9 mouse cellular contexts compared by ENCODE assay signal in the genomic region with DNA sequence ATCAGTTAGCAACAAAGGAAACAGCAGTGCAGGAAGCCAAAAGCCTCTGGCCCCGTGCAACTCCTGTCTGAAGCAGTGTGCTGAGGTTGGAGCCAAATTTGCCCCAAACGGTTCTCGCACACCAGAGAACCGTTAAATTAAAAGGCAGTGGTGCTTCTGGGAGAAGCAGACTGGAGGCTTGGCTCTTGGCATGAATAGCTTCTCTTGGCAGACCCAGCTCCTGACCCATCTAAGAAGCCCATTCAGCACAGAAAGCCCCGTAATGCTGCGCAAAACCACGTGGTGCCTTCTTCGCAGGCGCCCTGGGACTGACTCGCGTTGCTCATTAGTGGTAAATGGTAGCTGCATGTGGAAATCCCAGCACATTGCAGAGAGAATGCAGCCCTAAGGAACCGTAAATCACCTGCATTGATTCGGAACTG.
A peak's percentile ranks its signal among the peaks of the same experiment; 100 is the strongest.
DNase-seq lines count a peak whose midpoint lies in the region; ATAC-seq lines count a peak whose summit lies in the region.
"Had no signal": no experiment of that assay in that cellular context is flagged by ENCODE, and none has a peak within 500 bp of the region (broad histone marks: within the 10 kb centered on the region; RNA-seq: fewer than 3 reads in every experiment).

No protein-coding gene starts in this region.

- no peaks in the 10 kb centered on the region for H3K27me3 ChIP-seq in forebrain, embryonic 14.5 days (replicated peaks; ENCODE audit: control insufficient read depth, insufficient read depth, low read length)
- H3K27me3 ChIP-seq in forebrain, embryonic 10.5 days (ENCODE audit: poor library complexity, severe bottlenecking) = no peaks in the 10 kb centered on the region
- peaks cover 5% of the 10 kb centered on the region; the same call in 1 of the 2 replicates for H3K27me3 ChIP-seq in neural tube, embryonic 15.5 days (replicated peaks)
- no peaks in the 10 kb centered on the region for H3K27me3 ChIP-seq in heart, embryonic 10.5 days (ENCODE audit: insufficient read depth, poor library complexity, severe bottlenecking)
- H3K27me3 ChIP-seq: liver, embryonic 13.5 days had no signal

- H3K4me2 ChIP-seq in forebrain, embryonic 14.5 days (ENCODE audit: low read length) = no peak overlapping the region
- H3K4me2 ChIP-seq in neural tube, embryonic 15.5 days = peak overlapping the region; percentile 59
- H3K4me2 ChIP-seq: liver, embryonic 13.5 days had no signal

- H3K9ac ChIP-seq in forebrain, embryonic 14.5 days (ENCODE audit: low read length) = no peak overlapping the region
- peak overlapping the region; percentile 30; the same call in 1 of the 2 replicates for H3K9ac ChIP-seq in neural tube, embryonic 15.5 days (replicated peaks)
- H3K9ac ChIP-seq: liver, embryonic 13.5 days had no signal

- no peak overlapping the region for H3K4me3 ChIP-seq in forebrain, embryonic 14.5 days (ENCODE audit: low read depth, low read length)
- H3K4me3 ChIP-seq in forebrain, embryonic 10.5 days = no peak overlapping the region
- H3K4me3 ChIP-seq in neural tube, embryonic 15.5 days (replicated peaks) = peak overlapping the region; percentile 28
- no peak overlapping the region for H3K4me3 ChIP-seq in heart, embryonic 10.5 days
- H3K4me3 ChIP-seq: liver, embryonic 13.5 days had no signal

- H3K36me3 ChIP-seq in forebrain, embryonic 14.5 days (ENCODE audit: control insufficient read depth, insufficient read depth, low read length) = no peaks in the 10 kb centered on the region
- no peaks in the 10 kb centered on the region for H3K36me3 ChIP-seq in forebrain, embryonic 10.5 days (replicated peaks)
- no peaks in the 10 kb centered on the region for H3K36me3 ChIP-seq in neural tube, embryonic 15.5 days
- H3K36me3 ChIP-seq in heart, embryonic 10.5 days = no peaks in the 10 kb centered on the region
- H3K36me3 ChIP-seq: liver, embryonic 13.5 days had no signal

- peak; percentile 80 for DNase-seq in forebrain, embryonic 14.5 days (ENCODE audit: low spot score)
- DNase-seq in forebrain, embryonic 10.5 days (ENCODE audit: extremely low spot score, low spot score) = no peak
- DNase-seq in ZHBTc4 (ENCODE audit: low read depth, low spot score) = peak; percentile 14
- peak; percentile 37 for DNase-seq in forelimb bud, embryonic 11.5 days (ENCODE audit: low read depth, low spot score)
- peak; percentile 4 to 20 for DNase-seq in left cerebral cortex, adult 9 months (ENCODE audit: low spot score in 2 of 2)
- DNase-seq in heart, embryonic 10.5 days (ENCODE audit: low spot score) = no peak
- DNase-seq: liver, embryonic 13.5 days had no signal

- 42% methylated on average over 13 of the region's 13 CpGs for WGBS in forebrain, embryonic 14.5 days
- 79% methylated on average over 13 of the region's 13 CpGs for WGBS in forebrain, embryonic 10.5 days
- 9% methylated on average over 13 of the region's 13 CpGs for WGBS in neural tube, embryonic 15.5 days
- WGBS in heart, embryonic 10.5 days = 74% methylated on average over 13 of the region's 13 CpGs

- H3K27ac ChIP-seq in forebrain, embryonic 14.5 days (ENCODE audit: low read depth, low read length) = 0 out of 2 replicates have a peak overlapping the region, but pooled peaks have one; percentile 2
- H3K27ac ChIP-seq in forebrain, embryonic 10.5 days = no peak overlapping the region
- H3K27ac ChIP-seq in neural tube, embryonic 15.5 days (replicated peaks) = peak overlapping the region; percentile 77
- H3K27ac ChIP-seq in heart, embryonic 10.5 days = no peak overlapping the region
- H3K27ac ChIP-seq: liver, embryonic 13.5 days had no signal

- H3K4me1 ChIP-seq in forebrain, embryonic 14.5 days (ENCODE audit: control insufficient read depth, insufficient read depth, low read length) = no peaks in the 10 kb centered on the region
- H3K4me1 ChIP-seq in forebrain, embryonic 10.5 days = peaks cover 4% of the 10 kb centered on the region; the same call in 1 of the 2 replicates
- H3K4me1 ChIP-seq in neural tube, embryonic 15.5 days = peaks cover 16% of the 10 kb centered on the region
- peaks cover 4% of the 10 kb centered on the region; the same call in 1 of the 2 replicates for H3K4me1 ChIP-seq in heart, embryonic 10.5 days
- H3K4me1 ChIP-seq: liver, embryonic 13.5 days had no signal

- peak; percentile 86 for ATAC-seq in forebrain, embryonic 14.5 days
- ATAC-seq in neural tube, embryonic 15.5 days (ENCODE audit: low FRiP score) = peak; percentile 96
- no peak for ATAC-seq in erythroblast, adult 5-6 weeks (replicated peaks; ENCODE audit: low FRiP score, poor library complexity, severe bottlenecking)

- no peaks in the 10 kb centered on the region for H3K9me3 ChIP-seq in forebrain, embryonic 14.5 days (replicated peaks; ENCODE audit: control insufficient read depth, low read length)
- no peaks in the 10 kb centered on the region for H3K9me3 ChIP-seq in forebrain, embryonic 10.5 days
- no peaks in the 10 kb centered on the region for H3K9me3 ChIP-seq in neural tube, embryonic 15.5 days (replicated peaks)
- no peaks in the 10 kb centered on the region for H3K9me3 ChIP-seq in heart, embryonic 10.5 days
- H3K9me3 ChIP-seq: liver, embryonic 13.5 days had no signal

Comparison
In these comparisons a context has a peak if more than half of its experiments do, and no peak if none do; other contexts are left out.
1. DNase-seq: peak in forebrain, embryonic 14.5 days (single experiment), ZHBTc4 (single experiment), forelimb bud, embryonic 11.5 days (single experiment) and left cerebral cortex, adult 9 months (2 of 2); none in forebrain, embryonic 10.5 days (single experiment) and heart, embryonic 10.5 days (single experiment).
2. H3K27ac ChIP-seq: peak in forebrain, embryonic 14.5 days (single experiment) and neural tube, embryonic 15.5 days (single experiment); none in forebrain, embryonic 10.5 days (single experiment) and heart, embryonic 10.5 days (single experiment).